Mouse (Mus musculus) spleen, embryonic (tissue): ENCODE measurements at regions not wholly inside any gene's neighbourhood (a gene's known extent, or its start where the extent isn't known, plus 50 kb on each side); places are given as distances from the start of the nearest gene placed in this dataset.

Experiments
- CTCF ChIA-PET: fragments of 350-600 bp; sonication (Branson Sonifier 250); formaldehyde crosslinking; loops from one replicate; lab custom pipeline; 2022; lab: Charles Lee

GRCm38 (mm10) chr1:35826575-35827114 is 241.6 kb upstream of the Hs6st1 start:
- CTCF ChIA-PET = interaction anchor here (0.6 kb wide), 1 partner anchor 1968 kb away, joined by 4 read pairs; no protein-coding TSS in a partner anchor

DNA sequence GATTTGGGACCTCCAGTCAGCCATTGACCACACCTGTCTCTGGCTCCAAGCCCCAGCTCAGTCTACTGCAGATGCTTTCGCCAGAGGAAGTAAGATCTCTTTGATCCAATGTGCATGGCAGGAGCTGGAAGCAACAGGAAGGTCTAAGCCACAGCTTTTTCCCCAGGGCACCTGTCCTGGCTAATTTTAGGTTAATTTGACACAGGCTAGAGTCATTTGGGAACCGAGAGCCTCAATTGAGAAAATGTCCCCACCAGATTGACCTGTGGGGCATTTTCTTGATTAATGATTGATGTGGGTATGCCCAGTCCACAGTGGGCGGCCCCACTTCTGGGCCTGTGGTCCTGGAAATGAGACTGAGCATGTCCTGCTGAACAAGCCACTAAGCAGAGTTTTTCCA is 240.7 kb upstream of the Hs6st1 start:
- CTCF ChIA-PET = no interaction called here

DNA sequence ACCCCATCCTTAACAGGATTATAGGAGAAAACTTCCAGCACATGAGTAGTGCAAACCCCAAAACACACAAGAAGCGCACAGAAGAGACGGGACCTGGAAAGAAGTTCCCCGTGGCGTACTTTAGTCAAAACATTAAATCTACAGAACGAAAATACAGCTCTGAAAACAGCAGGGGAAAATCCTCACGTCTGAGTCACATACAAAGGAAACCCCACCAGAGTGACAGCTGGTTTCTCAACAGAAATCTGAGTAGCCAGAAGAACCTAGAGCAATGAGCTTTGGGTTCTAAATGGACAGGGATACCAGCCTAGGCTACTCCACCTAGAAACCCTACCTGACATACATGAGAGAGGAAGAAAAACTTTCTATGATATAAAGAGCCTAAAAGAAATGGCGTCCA is 234.0 kb upstream of the Hs6st1 start:
- CTCF ChIA-PET = no interaction called here

GRCm38 (mm10) chr1:35836552-35836951 is 231.6 kb upstream of the Hs6st1 start:
- CTCF ChIA-PET = interaction anchor here (0.6 kb wide), 1 partner anchor 60 kb away, joined by 3 read pairs; no protein-coding TSS in a partner anchor

- CTCF ChIA-PET = interaction anchor here (0.6 kb wide), 1 partner anchor 212 kb away, joined by 3 read pairs; no protein-coding TSS in a partner anchor
These were observed 229.6 kb upstream of the Hs6st1 start for GRCm38 (mm10) chr1:35838625-35839024.

GRCm38 (mm10) chr1:35839446-35839845 is 228.8 kb upstream of the Hs6st1 start:
- CTCF ChIA-PET = no interaction called here

DNA sequence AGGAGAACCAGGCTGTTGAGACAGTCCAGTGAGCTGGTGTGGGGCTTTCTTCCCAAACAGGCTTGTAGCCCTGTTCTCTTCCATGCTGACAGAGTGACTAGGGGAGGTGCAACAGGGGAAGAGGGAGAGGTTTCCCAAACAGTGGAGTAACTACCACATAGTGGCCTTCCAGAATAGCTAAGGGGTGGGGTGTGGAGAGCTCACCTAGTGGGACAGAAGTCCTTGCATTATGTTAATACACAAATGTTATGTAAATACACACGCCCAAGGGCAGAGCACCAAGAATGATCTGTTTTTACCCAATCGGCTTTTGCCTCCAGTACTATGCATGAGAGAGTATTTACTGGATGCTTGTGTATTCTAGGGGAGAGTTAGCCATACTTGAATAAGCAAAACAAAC is 226.6 kb upstream of the Hs6st1 start:
- CTCF ChIA-PET = no interaction called here

- CTCF ChIA-PET = no interaction called here
These were observed 225.5 kb upstream of the Hs6st1 start for GRCm38 (mm10) chr1:35842707-35843106.

GRCm38 (mm10) chr1:35843566-35843965 is 224.6 kb upstream of the Hs6st1 start:
- CTCF ChIA-PET = interaction anchor here (0.6 kb wide), 1 partner anchor 102 kb away, joined by 7 read pairs; no protein-coding TSS in a partner anchor

- CTCF ChIA-PET = no interaction called here
These were observed 221.8 kb upstream of the Hs6st1 start for GRCm38 (mm10) chr1:35846224-35846936.

DNA sequence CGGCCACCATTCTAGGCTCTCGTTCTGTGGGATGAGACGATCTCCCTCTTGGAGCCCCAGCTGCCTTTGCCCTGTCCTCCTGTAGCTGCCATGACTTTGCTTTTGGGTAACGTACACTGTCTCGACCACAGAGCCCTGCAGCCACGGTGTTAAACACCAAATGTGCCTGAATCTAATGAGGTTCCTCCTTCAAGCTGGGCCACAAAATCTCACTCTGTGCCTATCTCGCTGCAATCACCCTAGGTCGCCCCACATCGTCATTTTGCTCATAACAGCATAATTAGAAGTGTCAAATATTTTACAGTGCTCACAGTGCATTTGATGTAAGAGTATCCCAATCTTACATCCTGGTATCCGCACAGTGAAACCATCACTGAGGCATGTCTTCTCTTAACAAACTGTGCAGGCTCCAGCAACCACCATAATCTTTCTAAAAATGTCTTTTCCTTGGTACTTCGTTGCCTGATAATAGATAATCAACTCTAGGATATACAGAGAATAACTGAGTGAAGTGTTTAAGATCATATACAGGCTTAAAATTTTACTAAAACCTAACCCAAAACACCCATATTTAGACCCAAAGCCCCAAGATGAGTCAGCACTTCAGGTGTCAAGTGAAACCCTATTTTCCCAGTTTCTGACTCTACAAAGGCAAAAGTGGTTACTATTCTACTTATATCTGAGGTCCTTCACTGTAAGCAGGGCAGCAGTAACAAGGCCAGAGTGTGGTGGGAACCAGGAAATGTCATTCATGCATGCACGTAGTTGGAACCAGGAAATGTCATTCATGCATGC is 219.8 kb upstream of the Hs6st1 start:
- CTCF ChIA-PET = no interaction called here

DNA sequence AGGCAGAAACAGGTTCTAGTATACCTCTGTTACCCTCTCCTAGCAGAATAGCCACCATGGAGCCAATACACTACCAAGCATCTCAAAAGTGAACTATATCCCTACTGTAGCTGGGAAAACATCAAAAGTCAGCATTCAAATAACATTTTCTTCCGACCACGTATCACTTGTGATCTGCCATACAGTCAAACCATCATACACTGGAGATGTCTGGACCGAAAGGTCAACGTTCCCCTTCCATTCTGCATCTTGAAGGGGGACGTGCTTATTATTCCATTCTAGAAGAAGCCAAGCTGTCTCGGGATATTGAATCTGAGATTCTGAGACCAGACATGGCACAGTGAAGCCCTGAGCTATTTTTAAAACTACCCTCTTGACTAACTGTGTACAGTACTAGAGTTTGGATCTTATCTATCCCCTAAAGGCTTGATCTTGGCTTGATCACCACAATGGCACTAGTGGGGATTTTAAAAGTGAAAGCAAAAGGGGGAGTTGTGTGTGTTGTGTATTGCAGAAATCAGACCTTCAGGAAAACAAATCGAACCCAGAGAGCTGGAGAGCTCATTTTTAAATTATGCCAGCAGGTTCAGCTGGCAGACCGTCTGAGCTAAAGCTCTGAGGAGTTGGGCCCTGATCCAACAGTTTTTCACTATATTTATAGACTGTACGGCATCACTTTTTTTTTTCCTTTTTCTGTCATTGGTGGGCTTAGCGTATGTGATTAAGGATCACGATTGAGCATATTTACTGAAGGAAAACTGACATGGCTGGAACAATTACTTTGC is 218.6 kb upstream of the Hs6st1 start:
- CTCF ChIA-PET = no interaction called here

DNA sequence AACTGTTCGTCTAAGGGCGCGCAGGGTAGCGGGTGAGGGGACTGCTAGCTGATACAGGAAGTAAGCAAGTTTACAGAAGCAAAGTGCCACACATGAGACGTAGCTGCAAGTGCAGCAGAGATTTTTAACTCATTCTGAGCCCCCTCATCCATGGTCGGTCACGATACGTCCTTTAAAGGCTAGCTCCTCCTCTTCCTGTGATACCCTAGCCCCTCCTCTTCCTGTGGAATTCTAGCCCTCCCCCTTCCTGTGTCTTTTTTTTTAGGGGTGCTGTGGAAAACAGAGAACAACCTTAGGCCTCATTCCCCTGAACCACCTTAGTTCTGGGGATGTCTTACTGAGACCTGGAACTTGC is 218.0 kb upstream of the Hs6st1 start:
- CTCF ChIA-PET = no interaction called here

GRCm38 (mm10) chr1:35850566-35851085 is 217.6 kb upstream of the Hs6st1 start:
- CTCF ChIA-PET = no interaction called here

GRCm38 (mm10) chr1:35851681-35852409 is 216.4 kb upstream of the Hs6st1 start:
- CTCF ChIA-PET = interaction anchor here (0.6 kb wide), 1 partner anchor 18 kb away, joined by 3 read pairs; no protein-coding TSS in a partner anchor

GRCm38 (mm10) chr1:35853018-35853417 is 215.2 kb upstream of the Hs6st1 start:
- CTCF ChIA-PET = no interaction called here

DNA sequence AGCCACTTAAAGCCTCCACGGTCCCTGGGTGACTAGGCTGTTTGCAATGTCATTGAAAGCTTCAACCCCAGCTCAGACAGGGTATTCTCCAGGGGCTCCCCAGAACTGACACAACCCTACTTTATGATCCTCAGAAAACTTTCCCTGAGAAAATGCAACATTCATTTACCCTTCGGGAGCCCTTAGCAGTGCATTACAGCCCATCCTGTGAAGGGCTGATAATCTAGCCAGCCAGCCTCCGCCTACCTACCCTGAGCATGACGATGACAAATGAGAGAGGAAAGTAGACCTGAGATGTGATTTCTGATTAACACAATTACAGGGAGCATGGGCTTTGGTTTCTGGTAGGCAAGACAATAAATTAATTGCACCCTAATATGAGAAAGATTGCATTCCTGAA is 212.6 kb upstream of the Hs6st1 start:
- CTCF ChIA-PET = no interaction called here

GRCm38 (mm10) chr1:35858342-35858741 is 209.9 kb upstream of the Hs6st1 start:
- CTCF ChIA-PET = no interaction called here

DNA sequence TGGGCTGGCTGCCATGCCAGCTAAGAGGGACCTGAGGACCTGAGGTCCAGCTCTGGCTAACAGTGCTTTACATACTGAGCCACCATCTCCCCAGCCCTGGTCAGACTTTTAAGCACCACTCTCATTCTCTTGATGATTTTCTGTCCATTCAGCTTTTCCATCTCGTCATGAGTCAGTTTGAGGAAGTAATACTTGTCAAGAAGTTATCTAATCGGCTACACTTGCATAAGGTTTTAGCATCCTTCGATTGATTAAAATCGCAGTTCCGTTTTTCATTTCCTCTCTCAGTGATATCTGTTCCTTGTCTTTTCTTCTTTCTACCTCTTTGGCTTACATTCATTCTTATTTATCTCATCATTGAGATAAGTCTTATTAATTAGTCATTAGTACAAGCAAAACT is 207.4 kb upstream of the Hs6st1 start:
- CTCF ChIA-PET = no interaction called here

DNA sequence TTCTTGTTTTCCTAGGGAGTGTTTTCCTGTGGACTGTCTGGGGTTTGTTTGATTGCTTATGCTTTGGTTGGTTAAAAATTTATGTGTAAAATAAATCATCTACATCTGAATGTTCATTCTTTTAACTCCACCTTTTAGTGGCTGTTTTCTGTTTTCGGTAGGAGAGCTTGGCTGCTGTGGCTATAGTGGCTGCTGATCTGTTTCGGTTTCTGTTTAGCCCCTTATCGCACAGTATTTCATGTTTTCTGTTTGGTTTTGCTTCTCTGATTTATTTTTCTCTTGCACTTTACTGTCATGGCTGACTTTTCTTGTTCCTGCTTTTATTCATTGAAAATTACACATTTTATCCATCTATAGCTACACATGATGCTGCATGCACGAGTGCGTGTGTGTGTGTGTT is 206.0 kb upstream of the Hs6st1 start:
- CTCF ChIA-PET = interaction anchor here (0.7 kb wide), 1 partner anchor 9 kb away, joined by 3 read pairs; no protein-coding TSS in a partner anchor

- CTCF ChIA-PET = interaction anchor here (0.7 kb wide), 1 partner anchor 8 kb away, joined by 3 read pairs; no protein-coding TSS in a partner anchor
These were observed 205.5 kb upstream of the Hs6st1 start for GRCm38 (mm10) chr1:35862661-35863060.
